ENCODE assay signal across 8 mouse cellular contexts in genomic region chr6:60829282-60829891, GRCm38 (mm10). TPM values are rescaled to one million over a fixed set of nuclear protein-coding genes. Genes with fewer than 3 reads are reported as not detected.
A peak's percentile ranks its signal among the peaks of the same experiment; 100 is the strongest.
DNase-seq lines count a peak whose midpoint lies in the region; ATAC-seq and TF ChIP-seq lines count a peak whose summit lies in the region.

Gene Snca (minus strand): TSS chr6:60829855.

- TF ChIP-seq CTCF in cerebellum, adult 2 months (IDR thresholded peaks at IDR 0.05; ENCODE audit: borderline replicate concordance, insufficient read depth, low read depth, low read length) = no peak

- no peak for DNase-seq in cerebellum, postnatal 4 days (ENCODE audit: low spot score in 2 of 2)
- peak; percentile 37 to 60 for DNase-seq in cerebellum, adult 2 months
- DNase-seq in forelimb bud, embryonic 11.5 days (ENCODE audit: low read depth, low spot score) = peak; percentile 42
- DNase-seq in limb, embryonic 14.5 days (ENCODE audit: low spot score) = peak; percentile 42
- DNase-seq in natural killer cell, adult 2 months (ENCODE audit: low spot score in 2 of 2) = no peak

- no peaks in the 10 kb centered on the region for H3K27me3 ChIP-seq in cerebellum, adult 2 months (ENCODE audit: control insufficient read depth, insufficient read depth, low read length)
- H3K27me3 ChIP-seq in kidney, embryonic 16.5 days (ENCODE audit: insufficient read depth, low read length) = no peaks in the 10 kb centered on the region
- H3K27me3 ChIP-seq in limb, embryonic 14.5 days (ENCODE audit: control insufficient read depth, insufficient read depth, low read length) = peaks cover 5% of the 10 kb centered on the region; the same call in 1 of the 2 replicates

- peak within 1 kb of the TSS; percentile 70 for H3K27ac ChIP-seq in cerebellum, adult 2 months (ENCODE audit: insufficient read depth, low read length)
- H3K27ac ChIP-seq in kidney, embryonic 16.5 days (ENCODE audit: low read length) = no peak within 1 kb of the TSS
- H3K27ac ChIP-seq in limb, embryonic 14.5 days (replicated peaks; ENCODE audit: low read depth, low read length) = no peak within 1 kb of the TSS

- H3K4me3 ChIP-seq in cerebellum, adult 2 months (replicated peaks; ENCODE audit: insufficient read depth, low read depth, low read length) = peak within 1 kb of the TSS; percentile 88
- H3K4me3 ChIP-seq in kidney, embryonic 16.5 days (ENCODE audit: low read length) = peak within 1 kb of the TSS; percentile 53
- H3K4me3 ChIP-seq in limb, embryonic 14.5 days (replicated peaks; ENCODE audit: low read length) = peak within 1 kb of the TSS; percentile 46

- peak; percentile 26; the same call in 1 of the 2 replicates for ATAC-seq in cerebellum, adult (ENCODE audit: insufficient number of reproducible peaks, low FRiP score, low TSS enrichment)
- ATAC-seq in kidney, embryonic 16.5 days (ENCODE audit: low FRiP score, low TSS enrichment) = peak; percentile 46; the same call in 1 of the 2 replicates
- peak; percentile 58 for ATAC-seq in limb, embryonic 14.5 days (ENCODE audit: low FRiP score, low read depth)
- ATAC-seq in neutrophil, adult 5-6 weeks (ENCODE audit: extremely low read depth, insufficient number of reproducible peaks, low FRiP score, poor library complexity, severe bottlenecking) = no peak

- peak within 1 kb of the TSS; percentile 66 for H3K9ac ChIP-seq in kidney, embryonic 16.5 days (replicated peaks; ENCODE audit: low read length)
- H3K9ac ChIP-seq in limb, embryonic 14.5 days (ENCODE audit: low read depth, low read length, severe bottlenecking) = peak within 1 kb of the TSS; percentile 55

- TF ChIP-seq POLR2A in cerebellum, adult 2 months (IDR thresholded peaks at IDR 0.05; ENCODE audit: borderline replicate concordance, insufficient read depth, low read length) = no peak
- TF ChIP-seq POLR2A in limb, embryonic 14.5 days (IDR thresholded peaks at IDR 0.05; ENCODE audit: borderline replicate concordance, extremely low read depth, insufficient read depth, insufficient read length) = no peak

- WGBS in cerebellum, adult 2 months = 2% methylated on average over 14 of the region's 14 CpGs
- WGBS in kidney, embryonic 16.5 days = under 1% methylated on average over 14 of the region's 14 CpGs
- 1% methylated on average over 14 of the region's 14 CpGs for WGBS in limb, embryonic 14.5 days

- no peaks in the 10 kb centered on the region for H3K4me1 ChIP-seq in cerebellum, adult 2 months (ENCODE audit: control insufficient read depth, insufficient read depth, low read length)
- peaks cover 10% of the 10 kb centered on the region; the same call in 1 of the 2 replicates for H3K4me1 ChIP-seq in kidney, embryonic 16.5 days (ENCODE audit: insufficient read depth, low read length)
- 0 out of 2 replicates have a peak, but pooled peaks cover 3% of the 10 kb centered on the region for H3K4me1 ChIP-seq in limb, embryonic 14.5 days (ENCODE audit: control insufficient read depth, insufficient read depth, low read length)

- H3K36me3 ChIP-seq in kidney, embryonic 16.5 days (ENCODE audit: insufficient read depth, low read length) = no peaks in the 10 kb centered on the region
- H3K36me3 ChIP-seq in limb, embryonic 14.5 days (ENCODE audit: control insufficient read depth, insufficient read depth, low read length) = no peaks in the 10 kb centered on the region

- H3K4me2 ChIP-seq in kidney, embryonic 16.5 days (replicated peaks; ENCODE audit: low read depth, low read length) = peak within 1 kb of the TSS; percentile 93
- peak within 1 kb of the TSS; percentile 92 for H3K4me2 ChIP-seq in limb, embryonic 14.5 days (replicated peaks; ENCODE audit: low read depth, low read length, severe bottlenecking)

- no peaks in the 10 kb centered on the region for H3K9me3 ChIP-seq in kidney, embryonic 16.5 days (ENCODE audit: low read length)
- no peaks in the 10 kb centered on the region for H3K9me3 ChIP-seq in limb, embryonic 14.5 days (ENCODE audit: control insufficient read depth, low read length)

RNA-seq across cellular contexts. Expression of gene Snca, which starts in this region (rescaled TPM):
- 84.4 and 90.8 TPM in 2 replicates for polyA plus RNA-seq in cerebellum, adult 2 months (2012; rRNA removed)
- 27.0 and 28.1 TPM in 2 replicates for polyA plus RNA-seq in kidney, embryonic 16.5 days (2015; fragmentation: Nextera tagmentation; extraction: Ambion mirVana)
- 6.4 and 8.4 TPM in 2 replicates for polyA plus RNA-seq in limb, embryonic 14.5 days (2012; rRNA removed)
- 18.3 and 30.4 TPM in 2 replicates for polyA plus RNA-seq in limb, embryonic 14.5 days (2014; fragmentation: Nextera tagmentation; extraction: Ambion mirVana)
- 170 and 172 TPM in 2 replicates for total RNA-seq in neutrophil, adult 5-6 weeks (2017)

Comparison
In these comparisons a context has a peak if more than half of its experiments do, and no peak if none do; other contexts are left out.
1. DNase-seq: peak in cerebellum, adult 2 months (2 of 2), forelimb bud, embryonic 11.5 days (single experiment) and limb, embryonic 14.5 days (single experiment); none in cerebellum, postnatal 4 days (0 of 2) and natural killer cell, adult 2 months (0 of 2).
2. Peak in every context shown above with its lines, with median percentiles within 50 percentile points of each other: H3K4me3 ChIP-seq.